Mouse (Mus musculus) 3134 (cell line): ENCODE results near the gene Il18.
A peak's percentile ranks its signal among the peaks of the same experiment; 100 is the strongest.
"Not testable (repeated sequence)": the region's sequence is repeated elsewhere in the genome, so short reads cannot be mapped to it uniquely, and the experiment has no call there.

ENCODE experiments used
- DNase-seq: peaks from one replicate; pipeline ENCODE4 v3.0.0-alpha.2; 2011; ENCODE audit warnings: low spot score; ENCODE audit not compliant: insufficient read length; ENCODE audit errors: extremely low read depth

Il18 gene

GRCm38 (mm10) chr9:50602055-50602845 lies 47.6 kb downstream of the Il18 start:
- no peak for DNase-seq

DNA sequence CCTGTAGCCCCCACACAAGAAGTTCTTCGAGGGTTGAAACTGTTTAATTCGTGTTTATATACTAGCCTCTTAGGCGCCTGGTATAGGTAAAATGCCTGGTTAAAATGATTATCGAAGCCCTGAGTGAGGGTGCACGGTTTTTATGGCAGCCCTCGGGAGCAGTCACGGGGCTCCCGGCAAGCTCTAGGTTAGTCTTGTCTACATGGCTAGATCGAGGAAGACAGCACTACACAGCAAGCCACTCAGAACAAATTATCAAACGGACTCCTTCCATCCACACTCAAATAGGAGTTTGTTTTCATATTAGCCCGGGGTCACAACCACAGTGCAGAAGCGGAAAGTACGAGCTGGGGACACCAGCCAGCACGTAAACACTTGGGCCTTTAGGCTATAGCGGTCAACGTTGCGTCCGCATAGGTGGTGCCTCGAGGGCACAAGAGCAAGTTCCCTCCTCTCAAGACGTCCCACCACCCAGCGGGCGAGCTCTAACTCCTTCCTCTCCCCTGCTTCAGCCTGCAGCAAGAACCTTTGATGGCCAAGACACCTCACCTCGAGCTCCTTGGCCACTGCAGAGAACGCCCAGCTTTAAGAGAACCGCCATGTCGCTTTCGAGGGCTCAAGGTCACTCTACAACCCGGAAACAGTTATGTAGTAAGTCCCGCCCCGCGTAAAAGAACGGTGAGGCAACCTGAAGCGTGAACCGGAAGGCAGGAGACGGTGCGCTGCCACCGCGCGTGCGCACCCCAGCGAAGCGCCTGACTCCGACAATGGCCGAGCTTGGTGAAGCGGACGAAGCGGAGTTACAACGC lies 48.8 kb downstream of the Il18 start, which contains the start of the genes Sdhd and Timm8b:
Gene Sdhd (minus strand): TSS at position 624 of the 809 bp plus-strand sequence.
Gene Timm8b (plus strand): TSS at position 722 of the 809 bp plus-strand sequence.
- DNase-seq, result peak; percentile 91

- DNase-seq, result no peak
These were observed 49.3 kb downstream of the Il18 start for GRCm38 (mm10) chr9:50603998-50604324.

DNA sequence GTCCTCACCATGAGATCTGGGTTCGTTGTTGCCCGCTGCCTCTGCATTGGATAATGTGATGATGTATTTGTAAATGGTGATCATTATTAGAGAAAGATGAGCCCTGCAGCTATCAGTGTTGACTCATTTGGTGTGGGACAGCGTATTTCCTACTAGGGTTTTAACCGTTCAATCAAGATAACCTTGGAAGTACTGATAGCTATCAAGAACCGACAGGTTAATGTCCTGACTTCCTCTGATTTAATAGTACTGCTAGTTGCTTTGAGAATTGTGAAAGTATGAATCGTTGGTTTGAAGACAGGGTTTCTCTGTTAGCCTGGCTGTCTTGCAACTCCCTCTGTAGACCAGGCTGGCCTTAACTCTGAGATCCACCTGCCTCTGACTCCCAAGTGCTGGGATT lies 49.7 kb downstream of the Il18 start:
- no peak for DNase-seq

DNA sequence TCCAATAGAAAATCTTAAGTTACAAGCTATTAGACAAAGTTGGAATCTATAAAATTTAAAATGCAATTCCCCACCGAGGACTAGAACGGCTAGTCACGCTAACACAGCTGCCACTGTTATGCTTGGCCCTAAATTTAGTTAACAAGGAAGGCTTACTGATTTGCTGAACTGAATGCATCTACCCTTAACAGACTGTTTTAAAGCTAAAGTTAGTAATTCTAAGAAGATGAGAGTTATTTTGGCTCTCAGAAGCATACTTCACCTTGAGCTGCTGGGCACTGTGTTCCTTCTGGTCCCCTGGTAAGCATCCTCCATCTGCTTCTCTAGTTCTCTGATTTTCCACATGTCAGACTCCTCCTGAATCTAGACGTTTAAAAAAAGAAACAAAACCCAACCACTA lies 57.5 kb downstream of the Il18 start:
- DNase-seq, result no peak

DNA sequence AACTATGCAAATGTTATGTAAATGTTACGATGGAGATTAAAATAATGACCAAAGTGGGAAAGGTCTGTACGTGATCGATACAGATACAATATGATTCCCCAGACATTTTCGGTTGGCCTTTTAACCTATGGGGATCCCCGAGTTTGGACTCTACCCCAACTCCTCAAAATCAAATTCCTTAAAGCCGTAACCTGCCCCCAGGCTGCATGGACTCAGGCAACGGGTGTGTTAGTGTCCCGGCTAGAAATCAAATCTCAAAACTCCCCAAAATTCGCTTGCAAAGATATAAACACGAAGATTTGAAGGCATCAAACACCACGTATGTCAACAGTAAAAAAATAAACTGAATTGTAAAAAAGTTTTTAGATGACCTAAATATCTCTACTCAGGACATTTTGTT lies 61.5 kb downstream of the Il18 start:
- DNase-seq, result no peak

DNA sequence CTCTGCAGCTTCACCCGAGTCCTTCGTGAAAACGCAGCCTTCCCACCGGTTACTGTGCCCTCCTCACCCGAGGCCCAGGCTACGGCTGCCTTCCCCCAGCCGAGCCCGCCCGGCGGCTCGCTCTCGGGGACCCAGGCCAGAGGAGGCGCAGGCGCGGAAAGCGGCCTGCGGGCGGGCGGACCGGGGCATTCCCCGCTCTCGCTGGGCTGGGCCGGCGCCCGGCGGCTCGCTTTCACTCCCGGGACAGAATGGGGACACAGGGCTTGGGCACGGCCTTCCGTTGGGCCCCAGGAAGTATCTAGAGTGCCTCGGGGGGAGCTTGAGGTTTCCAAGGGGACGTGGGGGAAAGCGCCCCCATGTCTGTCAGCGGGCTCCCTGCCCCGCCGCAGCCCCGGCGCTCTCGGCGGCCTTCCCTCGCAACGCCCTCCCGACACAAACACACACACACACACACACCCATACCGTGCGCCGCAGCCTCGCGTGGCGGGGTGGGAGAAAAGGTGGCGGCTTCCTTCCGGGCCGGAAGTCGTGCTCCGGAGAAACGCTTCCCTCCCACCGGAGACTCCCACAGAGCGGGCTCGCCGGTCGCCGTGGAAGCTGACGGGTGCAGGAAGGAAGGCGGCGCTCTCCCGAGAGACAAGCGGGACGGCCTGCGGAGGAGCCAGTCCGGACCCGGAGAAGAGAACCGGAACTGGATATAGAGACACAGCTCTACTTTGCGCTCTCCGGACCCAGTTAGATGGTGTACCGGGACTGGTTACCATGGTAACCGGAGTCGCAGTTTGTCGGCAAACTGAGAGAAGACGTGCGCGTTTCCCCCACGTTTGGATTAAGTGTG lies 62.4 kb downstream of the Il18 start, which contains the start of the genes Pih1d2 and Nkapd1:
Gene Pih1d2 (plus strand): TSS at position 556 of the 838 bp plus-strand sequence.
Gene Nkapd1 (minus strand): TSS at position 699 of the 838 bp plus-strand sequence.
- DNase-seq, result peak; percentile 92

DNA sequence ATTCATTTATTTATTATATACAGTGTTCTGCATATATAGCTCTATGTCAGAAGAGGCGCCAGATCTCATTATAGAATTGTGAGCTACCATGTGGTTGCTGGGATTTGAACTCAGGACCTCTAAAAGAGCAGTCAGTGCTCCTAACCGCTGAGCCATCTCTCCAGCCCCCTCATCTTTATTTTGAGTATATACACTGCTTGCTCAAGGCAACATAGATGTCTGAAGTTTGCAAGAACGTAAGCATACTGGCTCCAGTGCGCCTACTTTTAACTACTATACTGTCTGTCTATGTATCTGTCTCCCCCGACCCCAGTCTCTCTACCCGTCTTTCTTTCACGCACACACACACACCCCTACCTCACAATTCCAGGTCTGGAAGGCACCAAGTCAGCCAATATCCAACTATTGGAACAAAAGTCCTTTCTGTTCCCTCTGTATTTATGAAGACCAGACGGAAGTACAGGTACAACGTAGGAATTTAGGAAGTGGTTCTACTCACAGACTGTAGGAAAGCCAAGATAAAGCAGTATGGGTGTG lies 63.2 kb downstream of the Il18 start:
- DNase-seq, result no peak

DNA sequence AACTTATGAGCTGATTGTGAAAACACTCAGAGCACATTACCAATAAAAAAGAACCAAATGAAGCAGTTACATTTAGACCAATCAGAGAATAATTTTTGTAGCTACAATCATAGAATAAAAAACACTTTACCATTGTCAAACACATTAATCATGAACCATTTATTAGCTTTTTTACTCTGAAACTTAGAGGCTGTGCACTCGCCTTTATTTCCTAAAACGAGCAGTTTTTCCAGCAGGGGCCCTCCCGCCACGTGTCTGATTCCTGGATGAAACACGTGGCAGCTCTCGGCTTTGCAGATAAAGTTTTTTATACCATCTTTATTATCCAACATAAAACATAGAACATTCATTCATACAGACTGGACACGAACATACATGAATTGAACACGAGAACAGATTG lies 76.3 kb downstream of the Il18 start:
- DNase-seq, result not testable (repeated sequence)
